Mouse (Mus musculus): ENCODE results near the gene Hps6. TPM values are rescaled to one million over a fixed set of nuclear protein-coding genes. Genes with fewer than 3 reads are reported as not detected.

Gene Hps6
- polyA plus RNA-seq, 1 experiment: 7.2 TPM

DNA sequence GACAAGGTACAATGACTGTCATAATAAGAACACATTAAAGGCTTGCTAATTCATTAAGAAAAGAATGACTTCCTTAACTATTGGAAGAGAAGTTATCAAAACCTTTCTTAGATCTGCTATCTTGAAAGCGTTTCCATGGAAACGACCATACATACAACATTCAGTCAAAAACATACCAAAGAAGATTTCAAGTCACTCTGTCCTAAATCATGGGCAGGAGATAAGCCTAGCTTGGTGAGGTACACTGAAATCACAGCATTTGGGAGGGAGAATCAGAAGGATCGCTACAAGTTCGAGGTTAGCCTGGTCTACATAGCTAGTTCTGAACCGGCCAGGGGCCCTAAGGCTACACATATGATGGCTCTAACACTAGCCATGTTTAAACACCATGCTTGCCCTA is 5.9 kb upstream of the Hps6 start:
- 55% methylated on average over 5 of the region's 5 CpGs for WGBS

DNA sequence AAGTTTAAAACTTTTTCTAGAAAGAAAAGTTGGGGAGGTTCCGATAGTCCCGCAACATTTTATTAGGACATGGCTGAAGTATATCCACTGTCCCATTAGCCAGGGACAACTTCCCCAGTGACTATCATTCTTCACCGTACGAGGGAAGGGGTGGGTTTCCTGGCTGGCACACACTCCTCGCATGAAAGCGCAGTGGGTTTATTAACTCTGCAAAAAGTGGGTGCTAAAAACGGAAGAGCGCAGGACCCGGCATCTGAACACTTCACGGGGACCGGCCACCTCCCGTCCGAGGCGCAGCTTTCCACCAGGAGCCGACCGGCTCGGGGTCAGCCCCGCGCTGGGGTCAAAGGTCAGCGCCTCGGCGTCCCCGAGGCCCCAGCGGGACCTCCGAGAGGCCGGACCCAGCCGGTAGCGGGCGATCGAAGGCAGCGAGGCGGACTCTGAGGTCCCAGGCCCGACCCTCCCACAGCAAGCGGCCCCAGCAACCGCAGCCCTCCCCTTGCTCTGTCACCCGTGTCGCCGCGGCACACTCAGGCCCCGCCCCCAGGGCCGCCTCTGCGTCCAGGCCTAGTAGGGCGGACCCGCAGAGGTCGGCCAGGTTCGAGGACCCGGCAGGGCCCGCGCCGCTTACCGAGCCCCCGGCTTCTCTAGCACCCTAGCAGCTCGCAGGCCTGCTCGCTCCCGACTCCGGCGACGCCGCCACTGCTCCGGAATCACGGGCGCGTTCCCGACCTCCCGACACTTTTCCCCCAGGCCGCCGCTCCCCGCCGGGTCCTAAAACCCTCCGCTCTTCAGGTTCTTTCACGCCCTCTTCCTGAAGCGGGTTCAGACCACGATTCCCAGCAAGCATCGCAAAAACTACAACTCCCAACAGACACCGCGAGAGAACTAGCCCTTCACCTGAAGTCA is 5.3 kb upstream of the Hps6 start, which contains the start of gene Armh3:
TSS of gene Armh3 (minus strand) at position 704 of the 909 bp plus-strand sequence.
- H3K27me3 ChIP-seq (ENCODE audit: control insufficient read depth, insufficient read depth, low read length): no peaks in the 10 kb centered on the region
- WGBS: 1% methylated on average over 76 of the region's 76 CpGs
- H3K27ac ChIP-seq (ENCODE audit: insufficient read depth, low read length): peak within 1 kb of the TSS; percentile 91
- no peaks in the 10 kb centered on the region for H3K4me1 ChIP-seq (ENCODE audit: control insufficient read depth, insufficient read depth, low read length)
- TF ChIP-seq POLR2A (IDR thresholded peaks at IDR 0.05; ENCODE audit: borderline replicate concordance, insufficient read depth, low read length) (peak; percentile 74; the same call in 1 of the 2 replicates), CTCF (IDR thresholded peaks at IDR 0.05; ENCODE audit: borderline replicate concordance, insufficient read depth, low read depth, low read length) (no peak)
- H3K4me3 ChIP-seq (replicated peaks; ENCODE audit: insufficient read depth, low read depth, low read length): peak within 1 kb of the TSS; percentile 76
- peak; percentile 95 to 96 for DNase-seq

More for the DNA sequence above, 5.9 kb upstream of the Hps6 start:
- Histone ChIP-seq H3K4me1 (ENCODE audit: control insufficient read depth, insufficient read depth, low read length) (no peaks in the 10 kb centered on the region), H3K27ac (ENCODE audit: insufficient read depth, low read length) (no peak overlapping the region), H3K4me3 (replicated peaks; ENCODE audit: insufficient read depth, low read depth, low read length) (peak overlapping the region; percentile 76), H3K27me3 (ENCODE audit: control insufficient read depth, insufficient read depth, low read length) (no peaks in the 10 kb centered on the region)
- TF ChIP-seq CTCF (IDR thresholded peaks at IDR 0.05; ENCODE audit: borderline replicate concordance, insufficient read depth, low read depth, low read length): no peak
- TF ChIP-seq POLR2A (IDR thresholded peaks at IDR 0.05; ENCODE audit: borderline replicate concordance, insufficient read depth, low read length): no peak
- no peak for DNase-seq

DNA sequence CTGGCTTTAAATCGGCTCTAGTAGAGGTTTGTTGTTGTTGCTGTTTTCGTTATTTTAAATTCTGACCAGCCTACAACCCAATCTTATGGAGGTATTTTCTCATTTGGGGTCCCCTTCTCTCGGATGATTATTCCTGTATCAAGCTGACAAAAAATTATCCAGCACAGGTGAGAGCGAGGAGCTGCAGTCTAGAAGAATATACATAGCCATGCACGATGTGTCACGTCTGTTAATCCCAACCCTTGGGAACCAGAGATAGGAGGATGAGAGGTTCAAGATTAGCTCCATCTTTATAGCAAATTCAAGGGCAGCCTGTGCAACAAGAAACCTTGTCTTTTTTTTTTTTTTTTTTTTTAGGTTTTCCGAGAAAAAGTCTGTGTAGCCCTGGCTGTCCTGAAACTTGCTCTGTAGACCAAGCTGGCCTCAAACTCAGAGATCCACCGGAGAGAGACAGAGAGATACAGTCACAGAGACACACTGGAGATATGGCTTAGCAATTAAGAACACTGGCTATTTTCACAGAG is 4.6 kb upstream of the Hps6 start:
- no peak for DNase-seq
- no peak overlapping the region for H3K27ac ChIP-seq (ENCODE audit: insufficient read depth, low read length)
- 5% methylated on average over 8 of the region's 8 CpGs for WGBS
- H3K4me3 ChIP-seq (replicated peaks; ENCODE audit: insufficient read depth, low read depth, low read length): peak overlapping the region; percentile 76
- no peaks in the 10 kb centered on the region for H3K4me1 ChIP-seq (ENCODE audit: control insufficient read depth, insufficient read depth, low read length)
- TF ChIP-seq POLR2A (IDR thresholded peaks at IDR 0.05; ENCODE audit: borderline replicate concordance, insufficient read depth, low read length) (no peak), CTCF (IDR thresholded peaks at IDR 0.05; ENCODE audit: borderline replicate concordance, insufficient read depth, low read depth, low read length) (no peak)
- no peaks in the 10 kb centered on the region for H3K27me3 ChIP-seq (ENCODE audit: control insufficient read depth, insufficient read depth, low read length)

DNA sequence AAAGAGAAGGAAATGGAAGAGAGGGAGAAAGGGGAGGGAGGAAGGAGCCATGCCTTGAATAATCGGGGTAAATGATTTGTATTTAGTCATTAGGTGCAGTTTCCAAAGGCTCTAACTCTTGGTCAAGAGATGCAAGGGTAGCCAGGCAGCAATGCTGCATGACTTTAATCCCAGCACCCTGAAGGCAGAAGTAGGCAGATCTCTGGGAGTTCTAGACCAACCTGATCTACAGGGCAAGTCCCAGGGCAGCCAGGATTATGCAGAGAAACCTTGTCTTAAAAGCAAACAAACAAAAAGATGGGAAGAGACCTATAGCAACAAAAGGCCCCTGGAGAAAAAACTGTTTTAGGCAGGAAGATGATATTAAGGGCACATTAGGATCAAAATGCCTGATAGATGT is 3.9 kb upstream of the Hps6 start:
- TF ChIP-seq CTCF (IDR thresholded peaks at IDR 0.05; ENCODE audit: borderline replicate concordance, insufficient read depth, low read depth, low read length) (no peak), POLR2A (IDR thresholded peaks at IDR 0.05; ENCODE audit: borderline replicate concordance, insufficient read depth, low read length) (no peak)
- Histone ChIP-seq H3K27ac (ENCODE audit: insufficient read depth, low read length) (no peak overlapping the region), H3K27me3 (ENCODE audit: control insufficient read depth, insufficient read depth, low read length) (no peaks in the 10 kb centered on the region), H3K4me1 (ENCODE audit: control insufficient read depth, insufficient read depth, low read length) (0 out of 2 replicates have a peak, but pooled peaks cover 3% of the 10 kb centered on the region), H3K4me3 (replicated peaks; ENCODE audit: insufficient read depth, low read depth, low read length) (no peak overlapping the region)
- 68% methylated on average over 1 of the region's 1 CpGs for WGBS
- DNase-seq: no peak

DNA sequence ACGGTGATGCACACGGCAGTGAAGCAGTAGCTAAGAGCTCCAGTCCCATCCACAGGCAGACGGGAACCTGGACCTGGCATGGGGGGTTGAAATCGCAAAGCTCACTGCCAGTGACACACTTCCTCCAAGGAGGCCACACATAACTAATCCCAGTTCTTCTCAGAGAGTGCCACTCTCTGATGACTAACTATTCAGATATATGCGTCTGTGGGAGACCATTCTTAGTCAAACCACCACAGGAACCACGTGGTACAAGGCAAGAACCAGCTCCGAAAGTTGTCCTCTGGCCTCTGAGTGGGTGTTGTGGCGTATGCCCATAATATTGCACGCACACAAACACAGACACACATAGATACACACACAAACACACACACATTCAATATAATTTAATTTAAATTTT is 1.0 kb upstream of the Hps6 start:
- WGBS: 80% methylated on average over 9 of the region's 9 CpGs

DNA sequence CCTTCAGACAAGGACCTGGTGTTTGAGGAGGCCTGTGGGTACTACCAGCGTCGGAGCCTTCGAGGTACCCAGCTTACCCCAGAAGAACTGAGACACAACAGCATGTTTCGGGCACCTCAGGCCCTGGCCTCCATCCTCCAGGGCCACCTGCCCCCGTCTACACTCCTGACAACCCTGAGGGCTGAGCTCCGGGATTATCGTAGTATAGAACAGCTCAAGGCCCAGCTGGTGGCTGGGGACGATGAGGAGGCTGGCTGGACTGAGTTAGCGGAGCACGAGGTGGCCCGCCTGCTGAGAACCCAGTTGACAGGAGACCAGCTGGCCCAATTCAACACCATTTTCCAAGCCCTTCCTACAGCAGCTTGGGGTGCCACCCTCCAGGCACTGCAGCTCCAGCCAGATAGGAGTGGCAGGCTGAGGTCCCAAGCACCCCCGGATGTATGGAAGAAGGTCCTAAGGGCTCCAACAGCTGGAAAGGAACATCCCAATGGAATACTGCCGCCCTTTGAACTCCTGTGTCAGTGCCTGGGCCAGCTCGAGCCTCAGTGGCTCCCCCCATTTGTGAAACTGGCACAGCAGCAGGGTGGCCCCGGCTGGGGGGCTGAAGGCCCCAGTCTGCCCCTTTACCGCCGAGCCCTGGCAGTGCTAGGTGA is 1.6 kb downstream of the Hps6 start:
- peaks cover 18% of the 10 kb centered on the region for H3K4me1 ChIP-seq (ENCODE audit: control insufficient read depth, insufficient read depth, low read length)
- TF ChIP-seq POLR2A (IDR thresholded peaks at IDR 0.05; ENCODE audit: borderline replicate concordance, insufficient read depth, low read length) (no peak), CTCF (IDR thresholded peaks at IDR 0.05; ENCODE audit: borderline replicate concordance, insufficient read depth, low read depth, low read length) (no peak)
- peak in 1 of 2 experiments; percentile 13 for DNase-seq
- WGBS: 54% methylated on average over 17 of the region's 17 CpGs
- H3K27ac ChIP-seq (ENCODE audit: insufficient read depth, low read length): no peak overlapping the region
- H3K4me3 ChIP-seq (replicated peaks; ENCODE audit: insufficient read depth, low read depth, low read length): no peak overlapping the region
- no peaks in the 10 kb centered on the region for H3K27me3 ChIP-seq (ENCODE audit: control insufficient read depth, insufficient read depth, low read length)

More for the DNA sequence above, 1.0 kb upstream of the Hps6 start:
- Histone ChIP-seq H3K4me3 (replicated peaks; ENCODE audit: insufficient read depth, low read depth, low read length) (no peak overlapping the region), H3K27me3 (ENCODE audit: control insufficient read depth, insufficient read depth, low read length) (no peaks in the 10 kb centered on the region), H3K27ac (ENCODE audit: insufficient read depth, low read length) (no peak overlapping the region), H3K4me1 (ENCODE audit: control insufficient read depth, insufficient read depth, low read length) (peaks cover 18% of the 10 kb centered on the region)
- no peak for DNase-seq
- TF ChIP-seq CTCF (IDR thresholded peaks at IDR 0.05; ENCODE audit: borderline replicate concordance, insufficient read depth, low read depth, low read length): no peak
- TF ChIP-seq POLR2A (IDR thresholded peaks at IDR 0.05; ENCODE audit: borderline replicate concordance, insufficient read depth, low read length): no peak

DNA sequence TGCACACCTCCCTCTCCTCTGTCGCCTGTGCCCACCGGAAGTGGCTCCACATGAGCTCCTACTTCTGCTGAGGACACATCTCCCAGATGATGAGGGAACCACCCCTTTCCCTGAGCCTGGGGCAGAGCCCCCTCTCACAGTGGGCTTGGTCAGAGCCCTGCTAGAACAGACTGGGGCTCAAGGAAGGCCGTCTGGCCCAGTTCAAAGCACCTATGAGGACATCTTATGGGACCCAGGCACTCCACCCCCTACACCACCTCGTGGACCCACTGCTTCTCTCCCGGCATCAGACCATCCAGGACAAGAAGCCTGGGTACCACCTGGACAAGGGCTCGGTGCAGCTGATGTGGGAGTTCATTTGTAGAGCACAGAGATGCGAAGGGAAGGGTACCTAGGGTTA is 2.4 kb downstream of the Hps6 start:
- no peaks in the 10 kb centered on the region for H3K27me3 ChIP-seq (ENCODE audit: control insufficient read depth, insufficient read depth, low read length)
- DNase-seq: peak in 1 of 2 experiments; percentile 15
- H3K27ac ChIP-seq (ENCODE audit: insufficient read depth, low read length): no peak overlapping the region
- WGBS: 63% methylated on average over 7 of the region's 7 CpGs
- no peak overlapping the region for H3K4me3 ChIP-seq (replicated peaks; ENCODE audit: insufficient read depth, low read depth, low read length)
- no peak for TF ChIP-seq CTCF (IDR thresholded peaks at IDR 0.05; ENCODE audit: borderline replicate concordance, insufficient read depth, low read depth, low read length)
- no peak for TF ChIP-seq POLR2A (IDR thresholded peaks at IDR 0.05; ENCODE audit: borderline replicate concordance, insufficient read depth, low read length)
- H3K4me1 ChIP-seq (ENCODE audit: control insufficient read depth, insufficient read depth, low read length): peaks cover 18% of the 10 kb centered on the region

Measured in cerebellum, adult 2 months (tissue).